In the genomic region with DNA sequence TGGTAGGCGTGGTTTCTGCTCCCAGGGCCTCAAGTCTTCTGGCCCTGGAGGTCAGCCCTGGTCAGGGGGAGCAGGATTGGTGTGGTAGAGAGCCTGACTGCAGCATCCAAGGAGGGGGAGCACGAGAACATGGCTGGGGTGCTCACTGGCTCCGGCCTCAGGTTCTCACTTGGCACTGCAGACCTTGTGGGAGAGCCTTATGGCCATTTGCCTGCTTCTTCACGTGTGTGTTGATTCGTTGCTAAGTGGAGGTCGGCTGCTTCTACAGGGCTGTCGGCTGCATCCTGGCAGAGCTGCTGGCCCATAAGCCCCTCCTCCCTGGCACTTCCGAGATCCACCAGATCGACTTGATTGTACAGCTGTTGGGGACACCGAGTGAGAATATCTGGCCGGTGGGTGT, we compare ENCODE assay signal across 3 mouse cellular contexts. TPM values are rescaled to one million over a fixed set of nuclear protein-coding genes. Genes with fewer than 3 reads are reported as not detected.
DNase-seq lines count a peak whose midpoint lies in the region; ATAC-seq and TF ChIP-seq lines count a peak whose summit lies in the region.
"Not testable (repeated sequence)": the region's sequence is repeated elsewhere in the genome, so short reads cannot be mapped to it uniquely, and the experiment has no call there.

No protein-coding gene starts in this region.

- TF ChIP-seq CTCF in layer of hippocampus, adult 2 months (conservative IDR thresholded peaks at IDR 0.05), result not testable (repeated sequence)

- H3K4me3 ChIP-seq in layer of hippocampus, adult 2 months, result not testable (repeated sequence)

- peak; percentile 14; the same call in 1 of the 2 replicates for ATAC-seq in megakaryocyte, adult 5-6 weeks (ENCODE audit: poor library complexity, severe bottlenecking)

- peak; percentile 60 to 61 for DNase-seq in cerebellum, postnatal 10 days
- not testable (repeated sequence) for DNase-seq in layer of hippocampus, adult 2 months (ENCODE audit: low spot score in 2 of 2)

- H3K27ac ChIP-seq in layer of hippocampus, adult 2 months, result peak overlapping the region; percentile 51

RNA-seq across cellular contexts. Expression of gene Cdk10, which starts 5.7 kb away (rescaled TPM):
- 10 to 100 TPM; 93.9 to 98.8 TPM for total RNA-seq in layer of hippocampus, adult 2 months (2021)
- total RNA-seq in megakaryocyte, adult 5-6 weeks (2015), result 11.1 and 13.8 TPM in 2 replicates
- 16.3 and 20.2 TPM in 2 replicates for total RNA-seq in megakaryocyte, adult 5-6 weeks (2017)

RNA-seq across cellular contexts. Expression of gene Spata2l, which starts 5.7 kb away (rescaled TPM):
- 10 to 100 TPM; 71.4 to 75.0 TPM for total RNA-seq in layer of hippocampus, adult 2 months (2021)
- 5.4 and 5.5 TPM in 2 replicates for total RNA-seq in megakaryocyte, adult 5-6 weeks (2015)
- 2.2 and 4.7 TPM in 2 replicates for total RNA-seq in megakaryocyte, adult 5-6 weeks (2017)

RNA-seq across cellular contexts. Expression of gene Spata33, which starts 17.7 kb away (rescaled TPM):
- total RNA-seq in layer of hippocampus, adult 2 months (2021), result 1 to 10 TPM; 6.5 to 7.1 TPM
- 0.09 and 0.11 TPM in 2 replicates for total RNA-seq in megakaryocyte, adult 5-6 weeks (2015)
- not detected in 2 replicates for total RNA-seq in megakaryocyte, adult 5-6 weeks (2017)

RNA-seq across cellular contexts. Expression of gene Chmp1a, which starts 17.8 kb away (rescaled TPM):
- total RNA-seq in layer of hippocampus, adult 2 months (2021), result 100 to 1,000 TPM; 102 to 111 TPM
- 21.9 and 24.2 TPM in 2 replicates for total RNA-seq in megakaryocyte, adult 5-6 weeks (2015)
- total RNA-seq in megakaryocyte, adult 5-6 weeks (2017), result 36.1 and 42.8 TPM in 2 replicates

RNA-seq across cellular contexts. Expression of gene Zfp276, which starts 23.7 kb away (rescaled TPM):
- 10 to 100 TPM; 20.3 to 24.8 TPM for total RNA-seq in layer of hippocampus, adult 2 months (2021)
- total RNA-seq in megakaryocyte, adult 5-6 weeks (2015), result 13.5 and 16.4 TPM in 2 replicates
- total RNA-seq in megakaryocyte, adult 5-6 weeks (2017), result 15.7 and 30.6 TPM in 2 replicates

Comparison
In these comparisons a context has a peak if more than half of its experiments do, and no peak if none do; other contexts are left out.
1. RNA of gene Cdk10, which starts 5.7 kb away (total RNA-seq): 93.9 to 98.8 TPM in layer of hippocampus, adult 2 months; 11.1 to 20.2 TPM in megakaryocyte, adult 5-6 weeks; every median in the first group is over 4 times any median in the second.
2. RNA of gene Spata2l, which starts 5.7 kb away (total RNA-seq): 71.4 to 75.0 TPM in layer of hippocampus, adult 2 months; 2.2 to 5.5 TPM in megakaryocyte, adult 5-6 weeks; every median in the first group is over 10 times any median in the second.
3. RNA of gene Spata33, which starts 17.7 kb away (total RNA-seq): 6.5 to 7.1 TPM in layer of hippocampus, adult 2 months; 0.09 to 0.11 TPM in megakaryocyte, adult 5-6 weeks; every median in the first group is over 4 times any median in the second.